Comparison of ENCODE assay signal across 7 mouse cellular contexts in the genomic region with DNA sequence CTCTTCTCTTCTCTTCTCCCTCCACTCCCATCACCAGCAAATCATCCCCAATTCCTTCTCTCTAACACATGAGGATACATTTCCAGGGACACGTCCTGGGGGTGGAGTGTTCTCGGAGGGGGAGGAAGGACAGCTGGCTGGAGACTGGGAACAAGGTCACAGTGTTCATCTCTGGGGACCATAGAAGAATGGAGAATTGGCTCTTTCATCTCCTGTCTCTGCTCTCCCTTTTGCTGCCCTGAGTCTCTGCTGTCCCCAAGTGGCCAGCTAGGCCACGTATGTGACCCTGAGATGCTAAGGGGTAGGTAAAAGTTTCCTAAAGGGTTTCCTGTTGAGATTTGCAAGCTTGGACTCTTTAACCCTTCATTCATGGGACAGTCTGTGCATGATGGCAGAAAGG.
DNase-seq lines count a peak whose midpoint lies in the region; ATAC-seq and TF ChIP-seq lines count a peak whose summit lies in the region.

No protein-coding gene starts in this region.

- no peak for DNase-seq in midbrain, embryonic 10.5 days (ENCODE audit: low spot score)
- peak; percentile 50 for DNase-seq in brain, embryonic 14.5 days (ENCODE audit: low read depth)
- DNase-seq in heart, adult 8-10 months (ENCODE audit: low spot score): peak; percentile 85
- DNase-seq in kidney, postnatal 25 days: peak; percentile 41 to 69
- peak; percentile 3 for DNase-seq in splenic B cell, adult 2 months (ENCODE audit: low read depth, low spot score)

- no peaks in the 10 kb centered on the region for H3K36me3 ChIP-seq in midbrain, embryonic 10.5 days
- no peaks in the 10 kb centered on the region for H3K36me3 ChIP-seq in midbrain, embryonic 15.5 days (replicated peaks)
- H3K36me3 ChIP-seq in splenic B cell, adult 2 months (ENCODE audit: control insufficient read depth, insufficient read depth, low read length, poor library complexity, severe bottlenecking): no peaks in the 10 kb centered on the region

- no peak overlapping the region for H3K4me3 ChIP-seq in midbrain, embryonic 10.5 days
- no peak overlapping the region for H3K4me3 ChIP-seq in midbrain, embryonic 15.5 days

- H3K9ac ChIP-seq in midbrain, embryonic 15.5 days: no peak overlapping the region

- WGBS in midbrain, embryonic 10.5 days: 15% methylated on average over 3 of the region's 3 CpGs
- 17% methylated on average over 3 of the region's 3 CpGs for WGBS in midbrain, embryonic 15.5 days

- H3K4me2 ChIP-seq in midbrain, embryonic 15.5 days: no peak overlapping the region

- peak; percentile 46; the same call in 1 of the 2 replicates for TF ChIP-seq CTCF in brain, embryonic 14.5 days (IDR thresholded peaks at IDR 0.05; ENCODE audit: borderline replicate concordance, extremely low read depth, insufficient read depth, insufficient read length)

- no peaks in the 10 kb centered on the region for H3K9me3 ChIP-seq in midbrain, embryonic 10.5 days (replicated peaks)
- H3K9me3 ChIP-seq in midbrain, embryonic 15.5 days: no peaks in the 10 kb centered on the region

- 0 out of 2 replicates have a peak overlapping the region, but pooled peaks have one; percentile 56 for H3K27ac ChIP-seq in midbrain, embryonic 10.5 days (replicated peaks)
- H3K27ac ChIP-seq in midbrain, embryonic 15.5 days: no peak overlapping the region

- peaks cover 49% of the 10 kb centered on the region for H3K4me1 ChIP-seq in midbrain, embryonic 10.5 days
- H3K4me1 ChIP-seq in midbrain, embryonic 15.5 days: peaks cover 9% of the 10 kb centered on the region

- no peak for TF ChIP-seq POLR2A in brain, embryonic 14.5 days (IDR thresholded peaks at IDR 0.05; ENCODE audit: borderline replicate concordance, extremely low read depth, insufficient read depth, insufficient read length, poor library complexity, severe bottlenecking)

- H3K27me3 ChIP-seq in midbrain, embryonic 10.5 days (ENCODE audit: low read depth, poor library complexity, severe bottlenecking): no peaks in the 10 kb centered on the region
- no peaks in the 10 kb centered on the region for H3K27me3 ChIP-seq in midbrain, embryonic 15.5 days (replicated peaks)
- H3K27me3 ChIP-seq in splenic B cell, adult 2 months (ENCODE audit: control insufficient read depth, insufficient read depth, low read length, poor library complexity, severe bottlenecking): no peaks in the 10 kb centered on the region

- ATAC-seq in midbrain, embryonic 15.5 days (replicated peaks): no peak
- ATAC-seq in erythroblast, adult 5-6 weeks (replicated peaks; ENCODE audit: low FRiP score, poor library complexity, severe bottlenecking): no peak
